Mouse (Mus musculus): Measurements from ENCODE around the gene Sord. TPM values are rescaled to one million over a fixed set of nuclear protein-coding genes. Genes with fewer than 3 reads are reported as not detected.

Gene Sord
- total RNA-seq, 1 experiment = 26.0 TPM

DNA sequence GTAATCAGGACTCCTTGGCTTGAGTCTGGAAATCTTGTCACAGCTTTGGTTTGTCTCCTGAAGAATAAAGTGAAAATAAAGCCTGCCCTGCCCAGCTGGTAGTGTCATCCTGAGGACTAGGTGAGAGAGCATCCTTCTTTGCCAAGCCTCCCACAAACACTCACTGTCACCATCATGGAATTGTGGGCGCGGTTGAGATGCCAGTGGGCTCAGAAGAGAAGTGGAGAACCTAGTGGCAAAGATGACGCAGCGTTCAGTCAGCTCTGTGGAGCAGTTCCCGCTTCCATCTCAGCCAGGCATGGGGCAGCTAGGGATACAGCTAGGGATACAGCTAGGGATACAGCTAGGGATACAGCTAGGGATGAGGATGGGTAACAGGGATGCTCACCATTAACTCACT is 21.4 kb downstream of the Sord start:
- no peak overlapping the region for H3K27ac ChIP-seq (ENCODE audit: insufficient read depth, low read depth, low read length, poor library complexity, severe bottlenecking)
- in situ Hi-C loops (cut with MboI; ENCODE audit: low sequenced_read_pairs in 2 of 2, unreplicated experiment in 2 of 2) = no loop called here
- 0 out of 2 replicates have a peak, but pooled peaks cover 3% of the 10 kb centered on the region for H3K36me3 ChIP-seq (ENCODE audit: control insufficient read depth, insufficient read depth, low read length, poor library complexity, severe bottlenecking)
- no peaks in the 10 kb centered on the region for H3K4me1 ChIP-seq (ENCODE audit: control insufficient read depth in 2 of 2, insufficient read depth in 2 of 2, low read length in 2 of 2, poor library complexity in 1 of 2)
- no peak overlapping the region for H3K9ac ChIP-seq (ENCODE audit: insufficient read depth, low read depth, low read length, poor library complexity, severe bottlenecking)
- H3K4me3 ChIP-seq (ENCODE audit: insufficient read depth in 1 of 2, low read depth in 1 of 2, low read length in 2 of 2, poor library complexity in 1 of 2, severe bottlenecking in 1 of 2) = no peak overlapping the region
- no peak for DNase-seq (ENCODE audit: low read depth, low spot score)
- TF ChIP-seq CHD2 (IDR thresholded peaks at IDR 0.05; ENCODE audit: low read depth, low read length) (no peak), ZNF384 (IDR thresholded peaks at IDR 0.05; ENCODE audit: low read depth, low read length) (no peak), MAFK (IDR thresholded peaks at IDR 0.05; ENCODE audit: insufficient read depth, low read depth, low read length) (no peak), HCFC1 (IDR thresholded peaks at IDR 0.05; ENCODE audit: borderline replicate concordance, insufficient read depth, low read length) (no peak), ZC3H11A (IDR thresholded peaks at IDR 0.05; ENCODE audit: borderline replicate concordance, low read depth, low read length) (no peak)
- H3K9me3 ChIP-seq (ENCODE audit: control insufficient read depth, insufficient read depth, low read depth, low read length) = no peaks in the 10 kb centered on the region

GRCm38 (mm10) chr2:122260729-122261128 is 26.2 kb downstream of the Sord start:
- TF ChIP-seq MAFK (IDR thresholded peaks at IDR 0.05; ENCODE audit: insufficient read depth, low read depth, low read length) = no peak
- no peak for TF ChIP-seq ZNF384 (IDR thresholded peaks at IDR 0.05; ENCODE audit: low read depth, low read length)
- TF ChIP-seq CHD2 (IDR thresholded peaks at IDR 0.05; ENCODE audit: low read depth, low read length) = no peak
- no peak for TF ChIP-seq ZC3H11A (IDR thresholded peaks at IDR 0.05; ENCODE audit: borderline replicate concordance, low read depth, low read length)
- no peak for TF ChIP-seq HCFC1 (IDR thresholded peaks at IDR 0.05; ENCODE audit: borderline replicate concordance, insufficient read depth, low read length)
- Histone ChIP-seq H3K27ac (ENCODE audit: insufficient read depth, low read depth, low read length, poor library complexity, severe bottlenecking) (no peak overlapping the region), H3K9me3 (ENCODE audit: control insufficient read depth, insufficient read depth, low read depth, low read length) (no peaks in the 10 kb centered on the region), H3K9ac (ENCODE audit: insufficient read depth, low read depth, low read length, poor library complexity, severe bottlenecking) (no peak overlapping the region), H3K4me3 (ENCODE audit: insufficient read depth in 1 of 2, low read depth in 1 of 2, low read length in 2 of 2, poor library complexity in 1 of 2, severe bottlenecking in 1 of 2) (no peak overlapping the region), H3K4me1 (ENCODE audit: control insufficient read depth in 2 of 2, insufficient read depth in 2 of 2, low read length in 2 of 2, poor library complexity in 1 of 2) (no peaks in the 10 kb centered on the region), H3K36me3 (ENCODE audit: control insufficient read depth, insufficient read depth, low read length, poor library complexity, severe bottlenecking) (peaks cover 8% of the 10 kb centered on the region; the same call in 1 of the 2 replicates)
- DNase-seq (ENCODE audit: low read depth, low spot score) = no peak
- in situ Hi-C loops (cut with MboI; ENCODE audit: low sequenced_read_pairs in 2 of 2, unreplicated experiment in 2 of 2) = no loop called here

DNA sequence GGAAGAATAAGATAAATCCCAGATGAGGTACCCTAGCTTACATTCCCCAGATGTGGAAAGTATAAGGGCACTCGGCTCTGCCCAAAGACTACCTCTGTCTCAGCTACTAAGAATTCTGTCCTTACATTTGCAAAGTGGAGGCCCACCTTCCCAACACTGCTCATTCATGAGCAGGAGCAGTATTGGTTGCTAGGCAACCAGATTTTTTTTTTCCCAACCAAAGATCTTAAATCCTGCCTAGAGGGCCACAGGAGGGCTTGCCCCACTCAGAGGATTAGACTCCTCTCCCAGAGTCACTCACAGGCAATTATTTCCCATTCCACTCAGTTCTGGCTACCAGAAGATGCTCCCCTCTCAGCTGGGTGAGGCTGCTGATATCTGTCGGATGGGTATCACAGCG is 30.1 kb downstream of the Sord start:
- no peak for DNase-seq (ENCODE audit: low read depth, low spot score)
- no peak for TF ChIP-seq ZC3H11A (IDR thresholded peaks at IDR 0.05; ENCODE audit: borderline replicate concordance, low read depth, low read length)
- 0 out of 2 replicates have a peak, but pooled peaks have one; percentile 16 for TF ChIP-seq ZNF384 (IDR thresholded peaks at IDR 0.05; ENCODE audit: low read depth, low read length)
- Histone ChIP-seq H3K9me3 (ENCODE audit: control insufficient read depth, insufficient read depth, low read depth, low read length) (no peaks in the 10 kb centered on the region), H3K36me3 (ENCODE audit: control insufficient read depth, insufficient read depth, low read length, poor library complexity, severe bottlenecking) (peaks cover 4% of the 10 kb centered on the region; the same call in 1 of the 2 replicates), H3K4me3 (ENCODE audit: insufficient read depth in 1 of 2, low read depth in 1 of 2, low read length in 2 of 2, poor library complexity in 1 of 2, severe bottlenecking in 1 of 2) (no peak overlapping the region), H3K9ac (ENCODE audit: insufficient read depth, low read depth, low read length, poor library complexity, severe bottlenecking) (no peak overlapping the region), H3K4me1 (ENCODE audit: control insufficient read depth in 2 of 2, insufficient read depth in 2 of 2, low read length in 2 of 2, poor library complexity in 1 of 2) (0 out of 4 replicates have a peak, but pooled peaks cover 0 to 4% of the 10 kb centered on the region in 2 experiments), H3K27ac (ENCODE audit: insufficient read depth, low read depth, low read length, poor library complexity, severe bottlenecking) (no peak overlapping the region)
- in situ Hi-C loops (cut with MboI; ENCODE audit: low sequenced_read_pairs in 2 of 2, unreplicated experiment in 2 of 2) = no loop called here

DNA sequence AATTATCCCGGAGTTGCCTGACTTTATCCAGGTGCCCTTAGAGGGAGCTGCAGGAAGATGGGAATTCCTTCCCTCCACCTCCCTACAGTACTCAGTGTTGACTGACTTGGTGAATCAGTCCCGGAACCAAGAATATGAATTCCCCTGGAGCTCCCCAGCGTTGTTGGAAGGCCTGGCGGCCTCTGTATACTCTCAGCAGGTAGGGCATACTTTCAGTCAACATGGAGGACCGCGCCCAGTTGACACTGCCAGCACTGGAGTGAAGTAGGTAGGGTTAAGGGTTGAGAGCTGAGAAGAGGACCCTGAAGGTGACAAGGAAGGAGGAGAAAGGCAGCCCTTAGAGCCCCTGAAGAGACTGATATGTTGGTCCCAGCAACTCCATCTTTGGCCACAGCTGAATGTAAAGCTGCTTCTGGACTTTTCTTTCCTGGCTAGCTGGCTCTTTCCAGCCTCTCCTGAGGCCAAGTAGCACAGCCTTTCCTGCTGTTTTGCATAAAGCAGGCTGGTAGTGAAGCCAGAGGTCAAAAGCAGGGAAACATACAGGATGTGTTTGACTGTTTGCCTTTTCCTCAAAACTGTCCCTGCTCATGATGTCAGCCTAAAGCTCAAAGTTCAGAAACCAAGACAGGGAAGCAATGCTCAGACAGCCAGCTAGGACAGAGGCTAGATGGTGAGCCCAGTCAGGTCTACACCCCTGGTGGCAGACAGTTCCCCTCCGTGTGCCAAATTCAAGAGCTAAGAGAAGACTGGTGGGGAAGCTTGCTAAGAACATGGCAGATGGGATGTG is 32.1 kb downstream of the Sord start:
- no peak overlapping the region for H3K27ac ChIP-seq (ENCODE audit: insufficient read depth, low read depth, low read length, poor library complexity, severe bottlenecking)
- in situ Hi-C loops (cut with MboI; ENCODE audit: low sequenced_read_pairs in 2 of 2, unreplicated experiment in 2 of 2) = no loop called here
- no peak for TF ChIP-seq MAFK (IDR thresholded peaks at IDR 0.05; ENCODE audit: insufficient read depth, low read depth, low read length)
- TF ChIP-seq HCFC1 (IDR thresholded peaks at IDR 0.05; ENCODE audit: borderline replicate concordance, insufficient read depth, low read length) = no peak
- TF ChIP-seq ZC3H11A (IDR thresholded peaks at IDR 0.05; ENCODE audit: borderline replicate concordance, low read depth, low read length) = no peak
- TF ChIP-seq CHD2 (IDR thresholded peaks at IDR 0.05; ENCODE audit: low read depth, low read length) = no peak
- no peak for TF ChIP-seq ZNF384 (IDR thresholded peaks at IDR 0.05; ENCODE audit: low read depth, low read length)
- H3K4me1 ChIP-seq (ENCODE audit: control insufficient read depth in 2 of 2, insufficient read depth in 2 of 2, low read length in 2 of 2, poor library complexity in 1 of 2) = 0 out of 4 replicates have a peak, but pooled peaks cover 0 to 4% of the 10 kb centered on the region in 2 experiments
- no peak overlapping the region for H3K9ac ChIP-seq (ENCODE audit: insufficient read depth, low read depth, low read length, poor library complexity, severe bottlenecking)
- DNase-seq (ENCODE audit: low read depth, low spot score) = no peak
- no peaks in the 10 kb centered on the region for H3K9me3 ChIP-seq (ENCODE audit: control insufficient read depth, insufficient read depth, low read depth, low read length)
- peaks cover 2% of the 10 kb centered on the region; the same call in 1 of the 2 replicates for H3K36me3 ChIP-seq (ENCODE audit: control insufficient read depth, insufficient read depth, low read length, poor library complexity, severe bottlenecking)
- H3K4me3 ChIP-seq (ENCODE audit: insufficient read depth in 1 of 2, low read depth in 1 of 2, low read length in 2 of 2, poor library complexity in 1 of 2, severe bottlenecking in 1 of 2) = no peak overlapping the region

All from ES-E14 (cell line).